Mouse (Mus musculus) MEL (cell line): ENCODE measurements at regions not wholly inside any gene's neighbourhood (a gene's known extent, or its start where the extent isn't known, plus 50 kb on each side); places are given as distances from the start of the nearest gene placed in this dataset.

Experiments used
- DNase-seq: peaks from one replicate; pipeline ENCODE4 v3.0.0; 2011; ENCODE audit warnings: low read depth, low spot score
- H3K27ac ChIP-seq: 2 replicates; pipeline ENCODE4 v1.5.1; 2012; ENCODE audit warnings: low read depth, mild to moderate bottlenecking, control low read depth, low read length, moderate library complexity; ENCODE audit not compliant: control insufficient read depth
- H3K27me3 ChIP-seq, 2 experiments: fragments of 150-350 bp in 1 of 2; sonication (generic) in 1 of 2; 2 replicates each; pipeline ENCODE4 v1.6.1; 2012; ENCODE audit warnings: low read length in 2 of 2, mild to moderate bottlenecking in 2 of 2, improper control_type of control experiment in 1 of 2, moderate library complexity in 1 of 2; ENCODE audit not compliant: insufficient read depth in 2 of 2, control insufficient read depth in 1 of 2
- H3K36me3 ChIP-seq, 2 experiments: 2 replicates each; pipeline ENCODE4 v1.6.1; 2012 to 2014; ENCODE audit warnings: low read length in 2 of 2, improper control_type of control experiment in 1 of 2, inconsistent platforms in 1 of 2, mild to moderate bottlenecking in 1 of 2; ENCODE audit not compliant: insufficient read depth in 2 of 2, control insufficient read depth in 1 of 2
- H3K4me1 ChIP-seq, 2 experiments: fragments of 150-350 bp in 1 of 2; sonication (generic) in 1 of 2; 2 replicates each; pipeline ENCODE4 v1.6.1; 2012; ENCODE audit warnings: low read length in 2 of 2, improper control_type of control experiment in 1 of 2, mild to moderate bottlenecking in 1 of 2; ENCODE audit not compliant: insufficient read depth in 2 of 2, control insufficient read depth in 1 of 2
- H3K4me3 ChIP-seq, 2 experiments: fragments of 150-350 bp in 1 of 2; sonication (generic) in 1 of 2; 2 replicates each; pipeline ENCODE4 v1.5.1; 2012; ENCODE audit warnings: low read depth in 2 of 2, low read length in 2 of 2, mild to moderate bottlenecking in 2 of 2, moderate library complexity in 2 of 2, control low read depth in 1 of 2, improper control_type of control experiment in 1 of 2; ENCODE audit not compliant: control insufficient read depth in 1 of 2, insufficient read depth in 1 of 2
- H3K79me2 ChIP-seq: 2 replicates; pipeline ENCODE4 v1.6.1; 2012; ENCODE audit warnings: mild to moderate bottlenecking, low read length, moderate library complexity; ENCODE audit not compliant: control insufficient read depth, poor library complexity, insufficient read depth
- H3K9ac ChIP-seq: 2 replicates; pipeline ENCODE4 v1.6.1; 2012; ENCODE audit warnings: low read depth, mild to moderate bottlenecking, control low read depth, low read length, moderate library complexity; ENCODE audit not compliant: control insufficient read depth, poor library complexity, severe bottlenecking
- H3K9me3 ChIP-seq: fragments of 150-350 bp; sonication (generic); replicated peaks from 2 replicates; pipeline ENCODE4 v1.6.1; 2012; ENCODE audit warnings: mild to moderate bottlenecking, low read length, improper control_type of control experiment, moderate library complexity; ENCODE audit not compliant: insufficient read depth
- CHD2 ChIP-seq: IDR thresholded peaks from 2 replicates; pipeline ENCODE4 v1.6.1; 2011; ENCODE audit warnings: low read length, improper control_type of control experiment
- EP300 ChIP-seq, 2 experiments: IDR thresholded peaks; 2 replicates each; pipeline ENCODE4 v1.6.1; 2011; ENCODE audit warnings: improper control_type of control experiment in 2 of 2, low read length in 2 of 2, low read depth in 1 of 2, mild to moderate bottlenecking in 1 of 2
- ETS1 ChIP-seq: IDR thresholded peaks from 2 replicates; pipeline ENCODE4 v1.6.1; 2012; ENCODE audit warnings: low read depth, mild to moderate bottlenecking, inconsistent platforms, low read length, improper control_type of control experiment, moderate library complexity
- GATA1 ChIP-seq: IDR thresholded peaks from 2 replicates; pipeline ENCODE4 v1.6.1; 2011; ENCODE audit warnings: low read depth, low read length, improper control_type of control experiment
- MAFK ChIP-seq: IDR thresholded peaks from 2 replicates; pipeline ENCODE4 v1.6.1; 2011; ENCODE audit warnings: low read depth, mild to moderate bottlenecking, low read length, improper control_type of control experiment, borderline replicate concordance
- MXI1 ChIP-seq: IDR thresholded peaks from 2 replicates; pipeline ENCODE4 v1.6.1; 2011; ENCODE audit warnings: mild to moderate bottlenecking, low read depth, low read length, improper control_type of control experiment
- MYC ChIP-seq: IDR thresholded peaks from 2 replicates; pipeline ENCODE4 v1.6.1; 2011; ENCODE audit warnings: low read depth, mild to moderate bottlenecking, low read length, improper control_type of control experiment, moderate library complexity
- POLR2A ChIP-seq, 2 experiments: IDR thresholded peaks; 2 replicates each; pipeline ENCODE4 v1.6.1; 2011 to 2012; ENCODE audit warnings: low read length in 2 of 2, mild to moderate bottlenecking in 2 of 2, control low read depth in 1 of 2, improper control_type of control experiment in 1 of 2, low read depth in 1 of 2, moderate library complexity in 1 of 2; ENCODE audit not compliant: control insufficient read depth in 1 of 2, insufficient read depth in 1 of 2, poor library complexity in 1 of 2
- RCOR1 ChIP-seq: IDR thresholded peaks from 2 replicates; pipeline ENCODE4 v1.6.1; 2012; ENCODE audit warnings: low read depth, mild to moderate bottlenecking, inconsistent platforms, low read length, improper control_type of control experiment
- TCF12 ChIP-seq: IDR thresholded peaks from 2 replicates; pipeline ENCODE4 v1.6.1; 2014; ENCODE audit warnings: low read depth, mild to moderate bottlenecking, inconsistent platforms, low read length, improper control_type of control experiment, moderate library complexity
- UBTF ChIP-seq: IDR thresholded peaks from 2 replicates; pipeline ENCODE4 v1.6.1; 2012; ENCODE audit warnings: low read depth, mild to moderate bottlenecking, inconsistent platforms, low read length, improper control_type of control experiment, moderate library complexity, borderline replicate concordance; ENCODE audit not compliant: insufficient read depth
- ZKSCAN1 ChIP-seq: IDR thresholded peaks from 2 replicates; pipeline ENCODE4 v1.6.1; 2012; ENCODE audit warnings: low read depth, mild to moderate bottlenecking, inconsistent platforms, low read length, improper control_type of control experiment, moderate library complexity
- ZNF384 ChIP-seq: IDR thresholded peaks from 2 replicates; pipeline ENCODE4 v1.6.1; 2012; ENCODE audit warnings: low read depth, mild to moderate bottlenecking, inconsistent platforms, low read length, improper control_type of control experiment

DNA sequence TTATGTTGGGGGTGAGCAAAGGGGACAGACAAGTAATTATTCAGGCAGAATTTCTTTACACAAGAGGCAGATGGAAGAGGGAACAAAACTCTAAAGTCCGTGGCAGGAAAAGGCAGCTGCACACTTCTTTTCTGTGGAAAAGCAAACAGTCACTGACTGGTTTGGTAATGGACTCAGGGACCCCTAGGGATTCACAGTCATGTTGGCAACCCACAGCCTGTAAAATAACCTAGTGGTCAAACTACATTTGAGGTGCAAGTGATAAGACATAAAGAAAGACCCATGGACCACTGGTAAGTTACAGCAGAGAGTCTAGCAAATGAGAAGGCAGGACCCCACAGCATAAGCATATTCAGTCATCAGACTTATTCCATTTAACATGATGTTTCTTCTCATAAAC is 526.4 kb upstream of the Cited2 start:
- Histone ChIP-seq H3K4me1 (peaks cover 6 to 17% of the 10 kb centered on the region in 2 experiments; a peak in 3 of 4 replicates), H3K4me3 (no peak overlapping the region), H3K79me2 (no peaks in the 10 kb centered on the region), H3K27ac (no peak overlapping the region), H3K9ac (no peak overlapping the region), H3K27me3 (no peaks in the 10 kb centered on the region), H3K9me3 (no peaks in the 10 kb centered on the region), H3K36me3 (peaks cover 0 to 11% of the 10 kb centered on the region in 2 experiments; a peak in 2 of 4 replicates)
- TF ChIP-seq UBTF (no peak), RCOR1 (no peak), ZKSCAN1 (no peak), POLR2A (IDR thresholded peaks at IDR 0.05; ENCODE audit: control insufficient read depth in 1 of 2, insufficient read depth in 1 of 2, low read depth in 1 of 2, low read length in 2 of 2, poor library complexity in 1 of 2) (no peak), MAFK (no peak), CHD2 (no peak), ZNF384 (no peak)
- DNase-seq = no peak

DNA sequence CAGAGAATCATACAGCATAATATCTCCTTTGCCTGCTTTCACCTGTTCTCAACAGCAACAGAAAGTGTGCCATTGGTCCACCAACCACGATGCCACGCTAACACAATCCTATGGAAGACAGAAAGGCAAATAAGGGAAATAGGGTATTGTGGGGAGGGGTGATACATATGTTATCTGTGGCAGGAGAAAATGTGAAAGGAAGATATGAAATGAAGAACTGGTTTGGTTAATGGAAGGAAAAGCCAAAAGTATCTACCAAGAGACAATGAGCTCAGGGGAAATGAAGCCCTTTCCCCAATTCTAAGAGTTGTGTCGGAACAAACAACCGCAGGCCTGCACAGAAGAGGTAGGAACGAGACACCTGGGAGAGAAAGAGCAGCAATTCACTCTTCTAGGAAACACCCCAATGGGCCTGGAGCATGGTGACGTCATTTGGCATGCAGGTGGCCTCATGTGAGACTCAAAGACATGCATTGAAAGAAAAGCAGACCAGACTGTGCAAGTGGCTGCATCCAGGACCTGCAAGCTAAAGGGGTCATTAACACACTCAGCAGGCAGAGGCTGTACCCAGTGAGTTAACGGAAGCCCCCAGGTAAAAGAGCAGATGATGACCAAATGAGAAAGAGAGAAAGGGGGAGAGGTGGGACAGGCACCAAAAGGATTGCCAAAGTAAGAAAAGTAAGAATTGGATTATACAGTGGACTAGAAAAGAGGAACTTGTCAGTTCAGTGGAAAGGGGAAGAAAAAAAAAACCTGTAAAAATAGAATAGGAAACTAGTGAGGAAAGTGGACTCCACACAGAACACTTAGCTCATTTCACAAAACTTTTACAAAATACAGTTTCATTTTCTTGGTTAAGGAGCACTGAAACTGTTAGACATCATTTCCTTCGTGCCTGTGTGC is 522.2 kb upstream of the Cited2 start:
- no peaks in the 10 kb centered on the region for H3K27me3 ChIP-seq
- H3K9ac ChIP-seq = peak overlapping the region; percentile 54
- H3K36me3 ChIP-seq = peaks cover 0 to 13% of the 10 kb centered on the region in 2 experiments; a peak in 2 of 4 replicates
- peak overlapping the region; percentile 9 to 16; a peak in 2 of 4 replicates for H3K4me3 ChIP-seq
- TF ChIP-seq TCF12 = peak; percentile 62; the same call in 1 of the 2 replicates
- TF ChIP-seq EP300 (IDR thresholded peaks at IDR 0.05; ENCODE audit: low read depth in 1 of 2, low read length in 2 of 2) = peak; percentile 57 to 62; a peak in 3 of 4 replicates
- no peak for TF ChIP-seq MXI1
- TF ChIP-seq MYC = peak; percentile 52; the same call in 1 of the 2 replicates
- TF ChIP-seq ZNF384 = peak; percentile 92
- TF ChIP-seq ETS1 = no peak
- peak; percentile 58 for TF ChIP-seq GATA1
- peak; percentile 69 for DNase-seq
- no peaks in the 10 kb centered on the region for H3K9me3 ChIP-seq
- H3K27ac ChIP-seq = peak overlapping the region; percentile 74
- peaks cover 6 to 17% of the 10 kb centered on the region in 2 experiments; a peak in 3 of 4 replicates for H3K4me1 ChIP-seq
- H3K79me2 ChIP-seq = no peaks in the 10 kb centered on the region
